Mouse (Mus musculus): ENCODE data around the gene Prkca.

The Prkca gene

GRCm38 (mm10) chr11:108230101-108230500 is 113.6 kb downstream of the Prkca start:
- no peak for DNase-seq

DNA sequence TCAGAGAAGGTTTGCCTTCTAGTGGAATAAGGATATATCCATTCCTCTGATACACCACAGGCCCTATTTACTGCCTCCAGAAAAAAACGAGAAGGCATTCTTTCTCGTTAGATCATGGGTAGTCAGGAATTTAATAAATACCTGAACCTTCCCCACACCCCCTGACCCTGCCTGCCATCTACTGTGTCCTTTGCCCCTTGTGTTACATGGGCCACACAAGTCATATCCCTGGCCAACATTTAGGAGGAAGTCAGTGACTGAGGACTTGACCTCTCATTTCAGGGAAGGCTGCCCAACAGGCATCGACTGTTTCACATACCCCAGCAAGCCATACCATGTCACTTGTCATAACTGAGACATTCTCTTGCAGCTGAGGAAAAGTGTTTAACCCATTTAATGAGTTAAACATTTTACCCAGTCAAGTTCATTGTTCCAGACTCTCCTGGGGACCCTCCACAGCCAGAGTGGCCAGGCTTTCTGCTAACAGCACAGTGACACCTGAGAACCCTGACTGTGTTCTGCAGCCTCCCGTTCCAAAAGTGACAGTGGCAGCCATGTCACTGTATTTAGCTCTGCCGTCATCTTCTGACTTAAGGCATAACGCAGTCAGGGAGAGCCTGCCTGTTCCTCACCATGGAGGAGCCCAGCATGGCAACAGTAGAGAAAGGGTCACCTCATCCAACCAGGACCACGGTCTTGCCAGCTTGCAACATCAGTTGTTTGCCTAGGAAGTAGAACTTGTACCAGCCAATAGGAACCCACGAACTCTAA is 114.4 kb downstream of the Prkca start:
- peak in 1 of 2 experiments; percentile 26 for DNase-seq

- DNase-seq, result no peak
Measured at GRCm38 (mm10) chr11:108228497-108228896, 115.2 kb downstream of the Prkca start.

DNA sequence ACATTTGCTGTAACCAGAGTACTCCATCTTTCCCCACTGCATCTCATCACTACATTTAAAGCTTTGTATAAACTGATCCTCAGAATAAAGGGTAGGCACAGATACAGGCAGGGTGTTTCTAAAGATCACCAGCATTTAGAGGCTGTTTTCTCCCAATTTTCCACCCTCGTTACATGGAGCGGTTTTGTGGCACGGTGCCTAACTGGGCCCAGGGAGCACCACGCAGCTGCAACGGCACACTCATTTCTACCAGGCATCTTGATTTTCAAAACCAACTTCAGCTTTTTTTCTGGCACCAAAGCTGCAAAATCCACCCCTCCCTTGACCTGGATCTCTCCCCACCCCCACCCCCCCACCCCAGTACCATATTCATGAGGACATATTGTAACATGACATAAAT is 117.5 kb downstream of the Prkca start:
- no peak for DNase-seq

GRCm38 (mm10) chr11:108224233-108224973 is 119.3 kb downstream of the Prkca start:
- no peak for DNase-seq

GRCm38 (mm10) chr11:108223613-108224232 is 120.0 kb downstream of the Prkca start:
- DNase-seq, result no peak

- DNase-seq, result no peak
Measured at GRCm38 (mm10) chr11:108223154-108223553, 120.6 kb downstream of the Prkca start.

DNA sequence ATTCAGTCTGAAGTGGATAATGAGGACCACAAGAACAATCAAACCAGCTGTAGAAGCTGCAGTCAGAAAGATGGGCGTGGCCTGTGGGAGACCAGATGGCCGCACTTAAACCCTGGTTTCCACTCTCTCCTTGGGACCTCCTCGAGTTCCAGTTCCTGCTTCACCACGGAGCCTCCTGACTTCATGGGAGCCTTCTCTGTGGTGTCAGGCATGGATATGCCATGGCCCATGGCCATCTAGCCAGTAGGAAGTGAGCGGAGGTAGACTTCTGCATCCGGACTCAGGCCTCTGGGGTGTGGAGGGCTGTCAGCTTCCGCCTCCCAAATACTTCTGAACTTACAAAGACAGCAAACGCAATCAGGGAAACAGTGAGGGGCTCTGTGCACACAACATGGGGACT is 121.1 kb downstream of the Prkca start:
- DNase-seq, result no peak

- DNase-seq, result no peak
Measured at GRCm38 (mm10) chr11:108222026-108222425, 121.7 kb downstream of the Prkca start.

DNA sequence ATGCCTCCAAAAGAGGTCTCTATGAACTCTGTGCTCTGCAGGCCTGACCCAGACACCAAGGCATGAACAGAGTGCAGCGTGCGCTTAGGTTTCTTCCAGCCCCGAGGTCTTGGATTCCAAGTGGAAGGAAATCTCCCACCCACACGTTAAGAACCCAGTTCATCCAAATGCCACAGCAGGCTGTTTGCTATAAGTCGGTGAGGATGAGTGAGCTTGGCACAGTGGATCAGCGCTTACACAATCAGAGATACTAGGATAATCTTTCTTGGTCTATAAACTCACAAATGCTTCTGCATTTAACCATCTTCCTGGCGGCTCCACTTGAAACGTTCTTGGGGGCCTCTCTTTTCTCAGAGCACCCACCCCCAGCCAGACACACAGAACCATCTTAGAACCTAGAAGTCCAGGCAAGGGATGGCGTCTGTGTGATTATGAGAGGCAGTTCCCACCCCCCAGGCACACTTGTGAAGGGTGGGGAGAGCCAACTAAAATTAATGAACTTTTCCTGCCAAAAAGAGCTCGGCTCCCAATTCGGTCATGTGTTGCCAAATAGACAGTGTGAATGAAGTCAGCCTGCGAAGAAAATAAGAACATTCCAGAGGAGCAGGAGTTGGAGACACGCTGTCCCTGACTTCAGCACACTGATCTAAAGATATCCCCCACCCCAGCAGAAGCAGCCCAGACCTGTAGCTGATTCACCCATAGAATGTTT is 122.4 kb downstream of the Prkca start:
- DNase-seq, result no peak

DNA sequence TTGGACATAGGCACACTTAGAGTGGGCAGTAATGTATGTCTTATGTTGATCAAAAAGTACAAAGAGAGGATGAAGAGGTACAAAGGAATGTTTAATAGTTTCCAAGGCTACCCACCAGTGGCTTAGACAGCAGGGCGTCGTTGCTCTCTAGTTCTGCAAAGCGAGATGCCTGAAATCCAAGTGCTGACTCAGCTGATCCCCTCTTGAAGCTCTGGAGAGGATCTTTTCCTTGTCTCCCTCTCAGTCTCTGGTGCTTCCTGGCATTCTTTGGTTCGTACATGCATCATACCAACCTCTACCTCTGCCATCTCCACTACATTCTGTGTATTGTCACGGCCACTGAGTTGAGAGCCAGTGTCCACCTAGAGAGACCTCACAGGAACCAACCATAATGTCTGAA is 123.1 kb downstream of the Prkca start:
- DNase-seq, result no peak

DNA sequence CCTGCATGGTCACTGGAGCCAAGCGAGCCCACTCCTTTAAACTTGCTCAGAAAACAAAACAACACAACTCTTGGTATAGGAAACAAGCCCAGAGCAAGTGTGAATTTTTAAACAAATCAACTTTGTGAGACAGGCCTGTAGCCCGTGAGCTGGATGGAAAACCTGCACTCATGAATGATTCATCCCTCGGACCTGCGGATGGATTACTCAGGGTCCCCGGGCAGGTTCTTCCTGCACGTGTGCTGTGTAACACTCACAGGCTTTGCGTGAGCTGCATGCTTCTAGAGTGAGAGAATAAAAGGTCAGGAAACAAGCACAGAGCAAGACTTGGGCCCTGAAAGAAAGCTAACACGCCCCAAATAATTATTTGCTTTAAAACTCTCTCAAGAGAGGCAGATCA is 126.7 kb downstream of the Prkca start:
- no peak for DNase-seq

DNA sequence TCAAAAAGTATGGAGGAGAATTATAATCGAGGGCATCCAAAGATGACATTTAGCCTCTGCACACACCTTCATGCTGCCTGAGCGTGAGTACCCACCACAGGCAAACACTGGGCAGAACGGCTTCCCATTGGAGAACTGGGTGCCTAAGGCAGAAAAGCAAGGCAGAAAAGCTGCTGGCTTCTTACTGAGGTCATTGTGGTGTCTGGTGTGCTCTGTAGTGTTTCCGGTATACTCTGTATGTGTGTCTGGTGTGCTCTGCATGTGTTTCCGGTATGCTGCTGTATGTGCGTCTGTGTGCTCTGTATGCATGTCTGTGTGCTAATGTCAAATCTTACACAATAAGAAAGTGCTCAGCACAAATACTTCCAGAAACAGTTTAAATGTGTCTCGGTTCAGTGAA is 127.7 kb downstream of the Prkca start:
- no peak for DNase-seq

- DNase-seq, result peak; percentile 64 to 68
Measured at GRCm38 (mm10) chr11:108215466-108215865, 128.3 kb downstream of the Prkca start.

DNA sequence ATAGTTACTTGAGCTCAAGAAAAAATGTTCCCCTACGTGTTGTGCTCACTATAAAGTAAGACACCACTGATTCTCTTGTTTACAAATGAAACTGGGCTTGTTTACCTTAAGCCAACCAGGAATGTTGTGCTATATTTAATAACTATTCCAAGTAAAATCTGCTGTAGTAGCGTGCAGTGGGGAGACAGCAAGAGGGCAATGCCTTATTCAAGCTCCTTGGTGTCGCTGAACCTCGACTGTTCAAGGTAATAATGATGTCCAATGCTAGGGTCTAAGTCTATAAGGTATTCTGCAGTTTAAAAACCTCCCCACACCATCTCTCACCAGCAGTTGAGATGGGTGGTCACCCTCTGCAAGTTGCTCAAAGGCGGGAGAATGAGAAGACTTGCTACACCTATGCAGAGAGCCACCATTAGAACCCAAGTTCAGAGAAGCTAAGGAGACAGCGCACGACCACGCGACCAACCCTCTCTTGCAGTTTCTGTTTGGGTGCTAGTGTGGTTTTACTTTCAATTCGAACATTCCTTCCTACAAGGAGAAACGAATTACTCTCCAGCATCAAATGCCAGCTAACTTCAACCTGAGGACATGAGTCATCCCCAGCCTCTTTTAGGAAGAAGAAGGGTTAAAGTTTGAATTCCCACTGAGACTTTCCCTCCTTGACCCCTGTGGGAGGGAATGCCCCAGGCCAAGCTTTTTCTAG is 129.1 kb downstream of the Prkca start:
- no peak for DNase-seq

- DNase-seq, result no peak
Measured at GRCm38 (mm10) chr11:108213783-108214182, 129.9 kb downstream of the Prkca start.

GRCm38 (mm10) chr11:108212638-108213037 is 131.1 kb downstream of the Prkca start:
- DNase-seq, result no peak

- no peak for DNase-seq
Measured at GRCm38 (mm10) chr11:108212030-108212429, 131.7 kb downstream of the Prkca start.

DNA sequence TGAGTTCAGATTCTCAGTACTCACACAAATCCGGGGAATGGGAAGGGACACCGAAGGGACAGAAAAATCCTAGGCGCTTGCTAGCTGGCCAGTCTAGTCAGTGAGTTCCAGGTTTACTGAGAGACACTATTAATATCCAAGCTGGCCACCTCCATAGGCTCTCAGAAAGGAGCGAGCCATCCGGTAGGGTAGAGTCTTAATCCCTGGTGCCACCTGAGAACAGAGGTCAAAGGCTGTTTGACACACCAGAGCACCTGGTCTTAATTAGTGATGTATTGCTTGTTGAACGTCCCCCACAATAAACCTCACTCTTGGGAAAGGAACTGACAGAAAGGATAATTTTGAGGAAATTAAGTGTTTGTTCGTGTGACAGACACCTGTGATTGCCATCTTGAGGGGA is 133.0 kb downstream of the Prkca start:
- no peak for DNase-seq

DNA sequence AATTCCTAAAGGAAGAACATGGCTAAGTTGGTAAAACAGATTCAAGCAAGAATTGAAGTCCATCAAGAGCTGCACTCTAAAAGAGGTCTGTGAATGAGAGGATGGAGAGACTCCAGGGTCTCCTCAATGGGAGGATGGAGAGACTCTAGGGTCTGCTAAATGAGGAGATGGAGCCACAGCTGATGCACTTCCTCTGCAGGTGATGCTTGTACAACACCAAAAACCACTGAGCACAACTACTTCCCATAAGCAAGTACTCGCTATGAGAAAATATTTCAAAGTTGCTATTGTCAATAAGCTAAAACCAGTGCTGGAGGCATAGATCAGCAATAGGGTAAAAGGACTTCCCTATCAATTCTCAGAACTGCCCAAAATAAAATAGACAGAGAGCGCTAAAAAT is 137.1 kb downstream of the Prkca start:
- DNase-seq, result no peak

DNA sequence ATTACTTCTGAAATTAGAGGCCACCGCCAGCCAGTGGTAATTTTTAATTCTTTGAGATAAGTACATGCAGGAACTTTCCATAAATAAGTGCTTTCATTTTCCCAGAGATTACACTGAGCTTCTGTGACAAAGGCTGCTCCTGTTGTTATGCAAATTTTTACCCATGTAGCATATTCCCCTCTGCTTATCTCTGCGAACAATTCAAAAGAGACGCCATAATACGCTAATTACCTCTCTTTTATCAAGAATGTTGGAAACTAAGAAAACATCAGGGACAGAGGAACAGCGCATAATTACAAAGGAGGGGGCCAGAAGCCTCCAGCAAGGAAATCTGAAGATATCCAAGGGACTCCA is 138.9 kb downstream of the Prkca start:
- DNase-seq, result no peak

- DNase-seq, result no peak
Measured at GRCm38 (mm10) chr11:108204202-108204894, 139.4 kb downstream of the Prkca start.

Measured in kidney, postnatal 4 days (tissue).